Mouse (Mus musculus) 3T3-L1 (cell line): ENCODE measurements at regions not wholly inside any gene's neighbourhood (a gene's known extent, or its start where the extent isn't known, plus 50 kb on each side); places are given as distances from the start of the nearest gene placed in this dataset.

Source experiments
- DNase-seq: peaks from one replicate; pipeline ENCODE4 v3.0.0-alpha.2; 2015; ENCODE audit warnings: low read depth, low spot score

- DNase-seq: peak; percentile 55
Observed at GRCm38 (mm10) chr3:36275502-36275901, 53.4 kb upstream of the Qrfpr start.
